Mouse (Mus musculus): ENCODE measurements around the gene Mageb4. TPM values are rescaled to one million over a fixed set of nuclear protein-coding genes. Genes with fewer than 3 reads are reported as not detected.
"Not testable (repeated sequence)": the region's sequence is repeated elsewhere in the genome, so short reads cannot be mapped to it uniquely, and the experiment has no call there.

The Mageb4 gene
- total RNA-seq (2021): not detected
- long read RNA-seq, experiment 1: 0 reads
- long read RNA-seq, experiment 2: 0 reads

- intact Hi-C loops (cut with DNase I); H3K4me3 ChIP-seq; H3K27ac ChIP-seq; DNase-seq: not testable (repeated sequence)
Observed at GRCm38 (mm10) chrX:86304993-86305392, at the start of gene Mageb4. Mageb4 (minus strand) TSS chrX:86305093.

- intact Hi-C loops (cut with DNase I): not testable (repeated sequence)
Observed at GRCm38 (mm10) chrX:86284597-86284996, 20.3 kb downstream of the Mageb4 start.

GRCm38 (mm10) chrX:86245950-86246349 lies 58.9 kb downstream of the Mageb4 start:
- intact Hi-C loops (cut with DNase I); H3K27ac ChIP-seq; DNase-seq; H3K4me3 ChIP-seq: not testable (repeated sequence)

More at GRCm38 (mm10) chrX:86284597-86284996, 20.3 kb downstream of the Mageb4 start:
- not testable (repeated sequence) for H3K27ac ChIP-seq, DNase-seq, H3K4me3 ChIP-seq

GRCm38 (mm10) chrX:86237246-86237645 lies 67.6 kb downstream of the Mageb4 start:
- no peak for DNase-seq
- intact Hi-C loops (cut with DNase I): no loop called here

More at GRCm38 (mm10) chrX:86237246-86237645, 67.6 kb downstream of the Mageb4 start:
- TF ChIP-seq CTCF (IDR thresholded peaks at IDR 0.05): no peak
- Histone ChIP-seq H3K27ac (no peak overlapping the region), H3K4me3 (no peak overlapping the region)

Other genes starting within 250 kb of the Mageb4 start
- gene Nr0b1, start 113.3 kb downstream of the Mageb4 start, total RNA-seq (2021): not detected